Mouse (Mus musculus) E14TG2a.4 (cell line): Measurements from ENCODE around the gene Pck1.

Source experiments
- CTCF ChIP-seq: conservative IDR thresholded peaks from 2 replicates; pipeline ENCODE4 v1.5.1; 2014; ENCODE audit warnings: low read length
- NANOG ChIP-seq: IDR thresholded peaks from 2 replicates; pipeline ENCODE4 v1.6.1; 2014; ENCODE audit warnings: borderline replicate concordance, low read length, mixed read lengths
- POU5F1 ChIP-seq: IDR thresholded peaks from 2 replicates; pipeline ENCODE4 v1.6.1; 2014; ENCODE audit warnings: low read length, borderline replicate concordance

DNA sequence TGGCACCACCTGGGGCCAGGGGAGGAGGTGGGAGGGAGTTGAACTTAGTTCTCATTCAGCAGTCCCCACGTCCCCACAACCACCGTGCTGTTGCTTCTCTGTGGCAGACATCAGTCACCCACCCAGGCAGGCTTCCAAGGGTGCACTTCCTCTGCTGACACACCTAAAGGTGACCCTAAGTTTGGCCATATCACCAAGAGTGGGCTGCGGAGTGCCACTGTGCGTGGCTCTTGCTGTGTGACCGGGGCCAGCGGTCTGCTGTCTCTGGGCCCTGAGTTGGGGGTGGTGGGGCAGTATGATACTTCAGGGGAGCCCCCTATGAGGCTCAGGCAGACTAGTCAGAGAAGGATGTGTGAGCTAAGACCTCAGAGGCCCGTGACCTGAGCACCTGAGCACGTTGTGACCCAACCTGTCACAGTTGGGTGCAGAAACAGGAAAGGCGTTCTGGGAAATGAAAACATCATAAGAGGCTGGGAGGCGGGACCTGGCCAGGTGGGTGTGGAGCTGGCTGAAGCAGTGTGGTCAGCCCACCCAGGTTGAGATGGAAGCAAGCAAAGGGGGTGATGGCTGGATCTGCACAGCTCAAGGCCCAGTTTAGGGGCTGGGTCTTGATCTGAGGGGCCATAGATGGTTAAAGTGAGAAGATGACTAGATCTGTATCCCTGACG lies 28.0 kb downstream of the Pck1 start:
- TF ChIP-seq CTCF (no peak), POU5F1 (no peak), NANOG (no peak)
